Mouse (Mus musculus): ENCODE measurements around the gene Adss. TPM values are rescaled to one million over a fixed set of nuclear protein-coding genes. Genes with fewer than 3 reads are reported as not detected.

The Adss gene
- polyA plus RNA-seq, 1 experiment from 2014 or later, result 48.7 TPM

DNA sequence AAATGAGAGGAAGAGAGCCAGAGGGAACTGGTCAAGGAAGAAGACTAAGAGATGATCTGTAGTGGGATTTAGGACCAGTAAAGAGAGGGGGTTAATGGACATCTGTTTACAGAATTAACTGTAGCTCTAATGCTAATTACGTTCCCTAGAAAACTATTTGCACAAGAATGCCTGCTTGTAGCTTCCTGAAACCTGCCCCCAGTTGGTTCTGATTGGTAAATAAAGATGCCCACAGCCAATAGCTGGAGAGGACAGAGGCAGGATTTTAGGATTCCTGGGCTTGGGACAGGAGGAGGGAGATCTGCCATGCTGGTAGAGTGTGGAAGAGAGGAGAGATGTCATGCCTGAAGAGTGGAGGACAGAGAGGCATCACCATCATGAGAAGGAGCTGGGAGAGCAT, 42.8 kb downstream of the Adss start:
- Histone ChIP-seq H3K4me2 (replicated peaks) (no peak overlapping the region), H3K9me3 (peaks cover 24% of the 10 kb centered on the region), H3K27ac (replicated peaks) (no peak overlapping the region), H3K9ac (replicated peaks) (no peak overlapping the region), H3K36me3 (peaks cover 4% of the 10 kb centered on the region; the same call in 1 of the 2 replicates), H3K4me1 (no peaks in the 10 kb centered on the region), H3K4me3 (no peak overlapping the region), H3K27me3 (no peaks in the 10 kb centered on the region)
- WGBS, result 55% methylated on average over 1 of the region's 1 CpGs
- no peak for ATAC-seq (ENCODE audit: low FRiP score, low read depth)

DNA sequence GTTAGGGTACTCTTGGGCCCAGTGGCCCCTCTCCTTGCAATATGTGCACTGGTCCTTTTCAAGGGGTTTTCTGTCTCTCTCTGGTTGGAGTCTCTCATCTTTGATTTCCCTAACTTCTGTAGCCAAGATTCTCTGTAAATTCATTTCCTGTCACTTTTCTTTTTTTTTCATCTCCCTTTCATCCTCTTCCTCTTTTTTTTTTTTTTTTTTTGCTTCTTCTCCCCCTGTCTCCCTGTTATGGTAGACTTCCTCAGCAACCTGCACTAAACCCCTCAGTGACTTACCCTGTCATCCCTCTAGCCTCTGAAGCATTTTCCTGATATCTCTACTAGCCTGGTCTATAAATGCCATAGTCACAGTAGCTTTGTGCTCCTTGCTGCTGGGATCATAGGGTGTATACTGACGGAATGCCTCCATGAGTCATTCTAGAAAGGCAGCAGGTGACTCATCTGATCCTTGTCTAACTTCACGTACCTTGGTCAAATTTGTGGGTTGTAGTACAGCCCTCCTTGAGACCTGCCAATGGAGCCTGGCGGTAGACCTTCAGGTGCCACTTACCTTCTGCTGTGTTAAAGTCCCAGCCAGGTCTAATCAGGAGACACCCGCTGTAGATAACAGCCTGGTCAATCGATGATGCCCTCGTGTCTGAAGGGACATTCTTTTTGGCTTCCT, 48.3 kb downstream of the Adss start:
- H3K4me3 ChIP-seq, result no peak overlapping the region
- H3K27me3 ChIP-seq, result no peaks in the 10 kb centered on the region
- WGBS, result 96% methylated on average over 6 of the region's 6 CpGs
- no peak overlapping the region for H3K9ac ChIP-seq (replicated peaks)
- H3K27ac ChIP-seq (replicated peaks), result no peak overlapping the region
- no peaks in the 10 kb centered on the region for H3K4me1 ChIP-seq
- peaks cover 24% of the 10 kb centered on the region for H3K9me3 ChIP-seq
- no peak overlapping the region for H3K4me2 ChIP-seq (replicated peaks)
- peaks cover 4% of the 10 kb centered on the region; the same call in 1 of the 2 replicates for H3K36me3 ChIP-seq
- no peak for ATAC-seq (ENCODE audit: low FRiP score, low read depth)

DNA sequence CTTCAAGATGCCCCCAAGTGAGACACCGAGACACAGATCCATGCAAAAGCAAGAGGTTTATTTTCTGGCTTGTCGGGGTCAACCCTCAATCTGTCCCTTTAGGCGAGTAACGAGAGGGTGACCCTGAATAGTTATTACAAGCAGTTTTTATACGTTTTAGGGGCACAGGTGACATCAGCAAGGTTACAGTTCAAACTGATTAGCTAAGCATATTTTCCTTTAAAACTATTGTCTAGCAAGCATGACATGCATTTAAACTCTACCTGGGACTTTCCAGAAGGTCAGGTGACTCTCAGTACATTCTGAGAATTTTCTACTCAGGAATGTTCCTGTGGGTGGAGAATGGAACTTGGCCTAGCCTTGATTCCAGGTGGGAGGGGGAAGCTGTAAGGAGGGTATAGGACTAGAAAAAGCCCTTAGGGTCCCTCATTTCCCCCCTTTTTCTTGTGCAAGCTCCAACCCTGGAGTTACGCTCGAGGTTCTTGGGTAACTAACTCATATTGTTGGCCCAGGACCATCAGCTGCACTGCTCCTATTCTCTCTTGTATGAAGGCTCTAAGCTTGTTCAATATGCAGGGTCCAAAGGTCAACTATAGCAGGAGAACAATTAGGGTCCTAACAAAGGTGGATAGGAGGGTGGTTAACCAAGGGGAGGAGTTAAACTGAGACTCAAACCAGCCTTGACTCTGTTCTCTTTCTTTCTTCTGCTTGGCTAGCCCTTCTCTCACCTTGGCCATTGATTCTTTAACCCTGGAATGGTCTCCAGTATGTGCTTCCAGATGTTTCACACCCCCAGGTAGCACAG, 51.6 kb downstream of the Adss start:
- ATAC-seq (ENCODE audit: low FRiP score, low read depth), result no peak
- no peak overlapping the region for H3K4me2 ChIP-seq (replicated peaks)
- H3K27ac ChIP-seq (replicated peaks), result no peak overlapping the region
- 0 out of 2 replicates have a peak, but pooled peaks cover 8% of the 10 kb centered on the region for H3K9me3 ChIP-seq
- H3K9ac ChIP-seq (replicated peaks), result no peak overlapping the region
- H3K36me3 ChIP-seq, result no peaks in the 10 kb centered on the region
- WGBS, result 79% methylated on average over 7 of the region's 7 CpGs
- no peak overlapping the region for H3K4me3 ChIP-seq
- H3K4me1 ChIP-seq, result no peaks in the 10 kb centered on the region
- no peaks in the 10 kb centered on the region for H3K27me3 ChIP-seq

DNA sequence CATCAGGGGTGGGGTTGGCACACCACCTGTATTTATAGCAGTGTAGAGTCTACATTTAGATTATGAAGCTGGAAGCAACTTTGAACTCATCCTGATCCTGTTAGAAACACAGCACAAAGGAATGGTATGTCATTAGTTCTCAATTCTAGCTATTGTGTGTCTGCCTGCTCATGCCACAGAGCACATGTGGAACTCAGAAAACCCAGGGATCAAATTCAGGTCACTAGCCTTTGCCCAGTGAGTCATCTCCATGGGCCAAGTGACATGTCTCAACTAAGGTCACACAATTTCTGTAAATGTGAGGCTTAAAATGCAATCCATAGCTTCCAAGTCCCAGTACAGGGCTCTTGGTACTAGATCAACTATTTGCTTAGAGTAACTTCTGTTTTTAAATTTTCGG, 54.2 kb downstream of the Adss start:
- ATAC-seq (ENCODE audit: low FRiP score, low read depth), result no peak
- H3K4me3 ChIP-seq, result no peak overlapping the region
- H3K36me3 ChIP-seq, result no peaks in the 10 kb centered on the region
- no peak overlapping the region for H3K4me2 ChIP-seq (replicated peaks)
- H3K9me3 ChIP-seq, result no peaks in the 10 kb centered on the region
- 72% methylated on average over 1 of the region's 1 CpGs for WGBS
- H3K27me3 ChIP-seq, result no peaks in the 10 kb centered on the region
- no peak overlapping the region for H3K27ac ChIP-seq (replicated peaks)
- no peaks in the 10 kb centered on the region for H3K4me1 ChIP-seq
- H3K9ac ChIP-seq (replicated peaks), result no peak overlapping the region

DNA sequence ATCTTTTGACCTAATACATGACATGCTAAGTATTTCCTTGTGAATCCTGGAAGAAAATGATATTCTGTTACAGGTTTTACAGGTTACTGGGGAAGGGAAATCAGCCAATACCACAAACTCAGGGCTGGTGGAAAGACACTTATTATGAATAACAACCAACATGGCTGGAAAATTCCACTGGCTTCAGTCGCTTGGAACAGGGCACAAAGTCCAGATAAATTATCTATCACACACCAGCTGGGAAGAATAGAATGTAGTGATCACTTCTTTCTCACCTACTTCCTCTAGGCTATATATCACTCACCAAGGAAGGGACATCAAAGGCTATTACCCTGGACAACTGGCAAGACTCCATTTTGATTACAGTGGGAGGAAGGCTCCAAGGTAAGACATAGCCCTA, 55.6 kb downstream of the Adss start:
- Histone ChIP-seq H3K4me1 (no peaks in the 10 kb centered on the region), H3K27me3 (no peaks in the 10 kb centered on the region), H3K27ac (replicated peaks) (no peak overlapping the region), H3K9me3 (no peaks in the 10 kb centered on the region), H3K4me3 (no peak overlapping the region), H3K36me3 (no peaks in the 10 kb centered on the region), H3K4me2 (replicated peaks) (no peak overlapping the region), H3K9ac (replicated peaks) (no peak overlapping the region)
- WGBS, result 88% methylated on average over 1 of the region's 1 CpGs
- ATAC-seq (ENCODE audit: low FRiP score, low read depth), result no peak

DNA sequence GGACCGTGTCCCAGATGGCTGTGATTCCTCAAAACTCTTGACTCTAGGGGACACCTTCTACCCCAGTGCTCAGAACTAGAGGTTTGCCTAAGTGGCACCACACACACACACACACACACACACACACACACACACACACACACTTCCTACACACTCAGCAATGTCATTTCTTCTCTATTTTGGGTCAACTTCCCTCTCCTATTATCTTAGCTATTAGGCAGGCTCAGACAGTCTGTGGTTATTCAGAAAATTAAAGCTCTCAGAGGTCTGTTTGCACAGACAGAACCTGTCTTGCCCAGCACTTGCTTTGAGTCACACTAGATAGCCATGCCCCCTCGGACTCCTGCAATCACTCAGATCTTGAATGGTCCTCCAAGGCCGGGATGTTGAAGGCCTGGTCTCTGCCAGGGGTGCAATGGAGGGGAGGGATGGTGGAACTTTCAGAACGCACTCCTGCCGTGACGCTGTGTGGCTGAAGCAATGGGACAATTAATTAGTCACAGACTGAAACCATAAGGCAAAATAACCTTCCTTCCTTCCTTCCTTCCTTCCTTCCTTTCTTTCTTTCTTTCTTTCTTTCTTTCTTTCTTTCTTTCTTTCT, 58.7 kb downstream of the Adss start:
- no peak overlapping the region for H3K9ac ChIP-seq (replicated peaks)
- H3K27me3 ChIP-seq, result no peaks in the 10 kb centered on the region
- H3K4me1 ChIP-seq, result no peaks in the 10 kb centered on the region
- H3K4me2 ChIP-seq (replicated peaks), result no peak overlapping the region
- H3K36me3 ChIP-seq, result no peaks in the 10 kb centered on the region
- no peak overlapping the region for H3K27ac ChIP-seq (replicated peaks)
- ATAC-seq (ENCODE audit: low FRiP score, low read depth), result no peak
- H3K4me3 ChIP-seq, result no peak overlapping the region
- H3K9me3 ChIP-seq, result no peaks in the 10 kb centered on the region
- 68% methylated on average over 6 of the region's 6 CpGs for WGBS

DNA sequence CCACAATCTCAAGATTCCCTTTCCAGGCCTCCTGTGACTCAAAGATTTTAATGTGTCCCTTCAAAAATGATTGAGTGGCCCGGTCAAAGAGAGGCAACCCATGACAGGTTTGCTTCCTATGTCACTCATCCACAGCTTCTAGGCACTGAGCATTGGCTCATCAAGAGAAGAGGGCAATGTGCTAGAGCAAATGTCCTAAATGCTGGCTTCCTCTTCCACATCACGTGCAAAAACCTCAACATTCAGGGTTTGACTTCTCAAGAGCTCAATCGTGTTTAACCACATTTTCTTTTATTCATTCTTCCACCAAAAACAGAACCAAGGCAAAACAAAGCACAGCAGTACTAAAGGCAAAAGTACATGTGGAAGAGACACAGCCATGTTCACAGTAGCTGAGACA, 64.3 kb downstream of the Adss start:
- ATAC-seq (ENCODE audit: low FRiP score, low read depth), result no peak
- no peak overlapping the region for H3K9ac ChIP-seq (replicated peaks)
- H3K36me3 ChIP-seq, result no peaks in the 10 kb centered on the region
- no peak overlapping the region for H3K4me3 ChIP-seq
- H3K4me1 ChIP-seq, result peaks cover 9% of the 10 kb centered on the region
- 91% methylated on average over 3 of the region's 3 CpGs for WGBS
- peaks cover 6% of the 10 kb centered on the region for H3K9me3 ChIP-seq
- no peaks in the 10 kb centered on the region for H3K27me3 ChIP-seq
- no peak overlapping the region for H3K27ac ChIP-seq (replicated peaks)
- no peak overlapping the region for H3K4me2 ChIP-seq (replicated peaks)

DNA sequence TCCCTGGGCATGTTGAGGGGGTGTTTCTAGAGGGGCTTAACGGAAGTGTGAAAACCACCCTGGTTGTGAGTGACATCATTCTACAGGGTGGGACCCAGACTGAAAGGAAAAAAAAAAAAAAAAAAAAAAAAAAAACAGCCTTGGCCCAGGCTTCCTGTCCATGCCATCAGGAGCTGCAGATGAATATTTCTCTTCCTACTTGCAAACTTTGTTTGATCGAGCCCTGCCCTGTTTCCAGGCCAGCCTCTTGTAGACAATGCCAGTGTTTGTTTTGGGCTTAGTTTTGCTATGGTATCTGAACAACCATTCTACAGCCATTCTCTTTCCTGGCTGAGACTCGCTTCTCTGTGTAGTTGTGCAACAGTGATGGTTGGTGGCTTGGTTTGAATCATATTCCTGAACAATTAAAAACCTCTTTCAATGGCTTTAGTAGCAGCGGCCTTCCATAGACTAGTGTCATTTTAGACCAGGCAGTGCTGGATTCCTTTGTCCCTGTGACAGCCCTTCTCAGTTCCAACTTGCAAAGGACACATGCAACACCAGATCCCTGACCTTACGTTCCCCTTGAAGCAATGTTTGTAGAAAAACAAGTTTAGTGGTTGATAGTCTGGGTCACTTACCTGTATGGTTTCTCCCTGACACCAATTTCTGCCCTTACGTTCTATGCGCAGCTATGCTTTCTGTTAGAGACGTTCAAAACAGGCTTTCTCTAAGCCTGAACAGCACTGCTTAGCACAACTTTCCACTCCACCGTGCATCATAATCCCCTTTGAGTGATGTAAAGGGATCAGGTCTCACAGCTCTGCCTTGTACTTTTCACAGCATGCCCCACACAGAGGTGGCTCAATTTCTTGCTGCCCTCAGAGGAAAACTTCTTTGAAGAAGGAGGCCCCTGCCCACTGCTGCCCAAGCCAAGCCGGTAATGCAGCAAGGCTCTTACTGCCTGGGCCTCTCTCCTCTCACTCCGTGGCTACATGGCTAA, 67.0 kb downstream of the Adss start, which contains the start of gene 1700016C15Rik:
Gene 1700016C15Rik (plus strand): TSS at position 772 of the 982 bp plus-strand sequence.
- H3K4me1 ChIP-seq, result peaks cover 9% of the 10 kb centered on the region
- no peaks in the 10 kb centered on the region for H3K36me3 ChIP-seq
- H3K4me3 ChIP-seq, result no peak within 1 kb of the TSS
- H3K4me2 ChIP-seq (replicated peaks), result no peak within 1 kb of the TSS
- WGBS, result 32% methylated on average over 11 of the region's 11 CpGs
- ATAC-seq (ENCODE audit: low FRiP score, low read depth), result peak; percentile 60
- no peak within 1 kb of the TSS for H3K9ac ChIP-seq (replicated peaks)
- H3K27me3 ChIP-seq, result no peaks in the 10 kb centered on the region
- no peak within 1 kb of the TSS; the same call in 1 of the 2 replicates for H3K27ac ChIP-seq (replicated peaks)
- peaks cover 6% of the 10 kb centered on the region for H3K9me3 ChIP-seq

DNA sequence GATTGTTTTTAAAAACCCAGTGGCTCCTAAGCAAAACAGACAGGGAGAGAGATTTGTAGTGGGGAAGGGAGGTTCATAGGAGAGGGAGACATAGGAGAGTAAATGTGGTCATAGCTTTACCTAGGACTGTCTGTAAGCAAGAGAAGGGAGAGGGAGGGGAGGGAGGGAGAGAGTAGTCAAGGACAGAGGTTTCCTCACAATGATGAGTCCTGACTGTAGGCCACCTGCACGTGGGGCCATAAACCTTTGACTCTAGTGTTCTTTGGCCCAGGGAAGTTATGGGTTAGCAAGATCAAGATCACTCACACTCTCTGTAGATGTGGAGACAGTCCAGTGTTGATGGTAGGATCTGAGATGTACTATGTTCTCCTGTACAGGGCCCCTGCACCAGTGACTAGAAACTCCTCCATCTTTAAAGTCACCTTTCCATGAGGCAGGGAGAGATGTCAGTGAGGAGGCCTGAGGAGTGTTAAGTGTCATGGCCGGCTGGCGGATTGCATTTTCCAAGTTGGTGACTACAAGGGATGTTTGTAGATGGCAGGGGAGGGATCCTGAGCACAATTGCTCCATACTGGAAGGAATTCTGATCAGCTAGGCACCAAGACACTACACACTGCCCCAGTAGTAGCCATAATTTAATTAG, 68.3 kb downstream of the Adss start:
- no peak overlapping the region for H3K4me3 ChIP-seq
- H3K4me2 ChIP-seq (replicated peaks), result no peak overlapping the region
- 94% methylated on average over 3 of the region's 3 CpGs for WGBS
- no peak overlapping the region for H3K9ac ChIP-seq (replicated peaks)
- H3K27me3 ChIP-seq, result no peaks in the 10 kb centered on the region
- H3K9me3 ChIP-seq, result peaks cover 6% of the 10 kb centered on the region
- H3K36me3 ChIP-seq, result no peaks in the 10 kb centered on the region
- H3K27ac ChIP-seq (replicated peaks), result no peak overlapping the region
- ATAC-seq (ENCODE audit: low FRiP score, low read depth), result no peak
- H3K4me1 ChIP-seq, result peaks cover 9% of the 10 kb centered on the region

DNA sequence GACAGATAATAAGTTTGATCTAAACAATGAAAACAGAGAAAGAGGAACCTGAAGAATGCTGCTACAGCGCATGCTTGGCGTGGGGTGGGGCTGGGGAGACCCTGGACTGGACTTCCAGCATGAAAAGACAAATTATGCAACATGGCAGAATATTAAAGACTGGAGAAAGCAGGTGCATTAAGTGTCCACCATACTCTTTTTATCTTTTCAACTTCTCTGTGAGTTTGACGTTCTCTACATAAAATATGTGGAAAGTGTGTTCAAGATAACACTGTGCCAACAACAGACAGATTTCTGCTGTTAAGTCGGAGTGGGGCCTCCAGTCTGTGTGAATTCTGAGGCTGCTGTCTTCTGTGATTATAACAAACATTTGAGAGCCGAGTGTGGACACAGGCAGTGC, 69.4 kb downstream of the Adss start:
- H3K9me3 ChIP-seq, result peaks cover 6% of the 10 kb centered on the region
- H3K9ac ChIP-seq (replicated peaks), result no peak overlapping the region
- no peak overlapping the region for H3K27ac ChIP-seq (replicated peaks)
- no peak for ATAC-seq (ENCODE audit: low FRiP score, low read depth)
- H3K4me3 ChIP-seq, result no peak overlapping the region
- 80% methylated on average over 5 of the region's 5 CpGs for WGBS
- peaks cover 9% of the 10 kb centered on the region for H3K4me1 ChIP-seq
- H3K4me2 ChIP-seq (replicated peaks), result no peak overlapping the region
- no peaks in the 10 kb centered on the region for H3K27me3 ChIP-seq
- H3K36me3 ChIP-seq, result no peaks in the 10 kb centered on the region

DNA sequence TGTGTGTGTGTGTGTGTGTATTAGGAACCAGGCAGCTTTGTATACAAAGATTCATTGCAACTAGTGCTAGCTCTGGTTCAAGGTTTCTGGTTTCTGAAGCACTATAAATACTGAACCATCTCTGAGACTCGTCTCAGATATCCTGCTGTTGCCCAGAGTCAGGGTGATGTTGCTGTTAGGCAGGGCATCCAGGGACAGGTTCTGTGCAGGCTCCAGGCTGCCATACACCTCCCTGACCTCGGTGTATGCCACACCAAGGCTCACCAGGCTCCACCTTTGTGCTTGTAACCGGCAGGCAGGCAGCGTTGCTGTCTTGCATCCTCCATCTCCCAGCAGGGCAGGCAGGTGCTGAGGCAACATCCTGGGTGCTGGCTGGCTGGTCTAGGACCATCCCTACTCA, 72.5 kb downstream of the Adss start:
- Histone ChIP-seq H3K4me3 (no peak overlapping the region), H3K9me3 (no peaks in the 10 kb centered on the region), H3K27me3 (no peaks in the 10 kb centered on the region), H3K4me2 (replicated peaks) (no peak overlapping the region), H3K4me1 (no peaks in the 10 kb centered on the region), H3K27ac (replicated peaks) (no peak overlapping the region), H3K36me3 (no peaks in the 10 kb centered on the region), H3K9ac (replicated peaks) (no peak overlapping the region)
- no peak for ATAC-seq (ENCODE audit: low FRiP score, low read depth)
- 80% methylated on average over 4 of the region's 4 CpGs for WGBS
